Mouse (Mus musculus): ENCODE measurements around the gene Slc16a12.

GRCm38 (mm10) chr19:34650997-34651396 is 96.1 kb downstream of the Slc16a12 start:
- TF ChIP-seq CTCF (IDR thresholded peaks at IDR 0.05; ENCODE audit: control insufficient read depth, insufficient read depth, insufficient read length), result no peak
- no peak for TF ChIP-seq FOSL1 (IDR thresholded peaks at IDR 0.05; ENCODE audit: insufficient read depth, low read length, poor library complexity, severe bottlenecking)
- TF ChIP-seq MYOG (IDR thresholded peaks at IDR 0.05; ENCODE audit: control insufficient read depth, extremely low read depth, insufficient read length), result no peak
- TF ChIP-seq MAX (IDR thresholded peaks at IDR 0.05), result no peak

Measured in C2C12 (cell line).